In the genomic region with DNA sequence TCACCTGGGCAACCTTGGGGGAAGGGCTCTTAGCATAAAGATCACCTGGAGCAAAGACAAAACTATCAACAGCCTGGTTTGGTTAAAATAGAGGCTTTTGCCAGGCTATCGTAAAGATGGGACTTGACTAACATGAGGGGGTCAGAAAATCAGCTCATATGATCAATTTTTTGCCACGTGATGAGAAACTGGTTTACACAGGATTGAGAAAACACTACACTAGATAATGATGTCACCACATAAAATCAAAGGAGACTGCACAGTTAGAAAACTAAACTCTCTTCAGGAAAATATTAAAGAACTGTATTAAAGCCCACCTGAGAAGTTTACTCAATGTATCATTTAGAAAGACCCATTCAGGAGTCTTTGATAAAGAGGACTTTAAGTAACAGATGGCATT, we compare ENCODE assay signal across 7 mouse cellular contexts. TPM values are rescaled to one million over a fixed set of nuclear protein-coding genes. Genes with fewer than 3 reads are reported as not detected.
DNase-seq lines count a peak whose midpoint lies in the region; ATAC-seq and TF ChIP-seq lines count a peak whose summit lies in the region.

No protein-coding gene starts in this region.

- 41% methylated on average over 2 of the region's 2 CpGs for WGBS in lung, embryonic 14.5 days
- WGBS in forebrain, embryonic 10.5 days = 47% methylated on average over 2 of the region's 2 CpGs
- WGBS in limb, embryonic 10.5 days = 71% methylated on average over 2 of the region's 2 CpGs
- 56% methylated on average over 2 of the region's 2 CpGs for WGBS in neural tube, embryonic 14.5 days

- no peak overlapping the region for H3K27ac ChIP-seq in lung, embryonic 14.5 days (ENCODE audit: low read depth)
- no peak overlapping the region for H3K27ac ChIP-seq in forebrain, embryonic 10.5 days
- no peak overlapping the region for H3K27ac ChIP-seq in limb, embryonic 10.5 days
- no peak overlapping the region for H3K27ac ChIP-seq in neural tube, embryonic 14.5 days (ENCODE audit: low read depth, low read length)

- DNase-seq in lung, embryonic 14.5 days = no peak
- DNase-seq in lung, postnatal 14 days = no peak
- no peak for DNase-seq in forebrain, embryonic 10.5 days (ENCODE audit: extremely low spot score, low spot score)
- DNase-seq in limb, embryonic 10.5 days (ENCODE audit: low spot score) = no peak
- DNase-seq in Muller cell, postnatal 12 days (ENCODE audit: inconsistent ontology term) = no peak
- DNase-seq in testis, postnatal 10 days (ENCODE audit: low spot score) = no peak

- H3K4me2 ChIP-seq in lung, embryonic 14.5 days = peak overlapping the region; percentile 56
- peak overlapping the region; percentile 74 for H3K4me2 ChIP-seq in neural tube, embryonic 14.5 days (ENCODE audit: low read depth, low read length)

- no peaks in the 10 kb centered on the region for H3K27me3 ChIP-seq in lung, embryonic 14.5 days (ENCODE audit: insufficient read depth, low read length)
- H3K27me3 ChIP-seq in forebrain, embryonic 10.5 days (ENCODE audit: poor library complexity, severe bottlenecking) = no peaks in the 10 kb centered on the region
- H3K27me3 ChIP-seq in limb, embryonic 10.5 days (ENCODE audit: low read depth, poor library complexity, severe bottlenecking) = no peaks in the 10 kb centered on the region
- peaks cover 2% of the 10 kb centered on the region; the same call in 1 of the 2 replicates for H3K27me3 ChIP-seq in neural tube, embryonic 14.5 days (ENCODE audit: control insufficient read depth, insufficient read depth, low read length)

- H3K9ac ChIP-seq in lung, embryonic 14.5 days = peak overlapping the region; percentile 99
- no peak overlapping the region; the same call in 1 of the 2 replicates for H3K9ac ChIP-seq in neural tube, embryonic 14.5 days (replicated peaks; ENCODE audit: low read depth, low read length)

- peaks cover 5% of the 10 kb centered on the region; the same call in 1 of the 2 replicates for H3K4me1 ChIP-seq in lung, embryonic 14.5 days (ENCODE audit: insufficient read depth)
- peaks cover 12% of the 10 kb centered on the region for H3K4me1 ChIP-seq in forebrain, embryonic 10.5 days
- H3K4me1 ChIP-seq in limb, embryonic 10.5 days = peaks cover 12% of the 10 kb centered on the region
- peaks cover 8% of the 10 kb centered on the region for H3K4me1 ChIP-seq in neural tube, embryonic 14.5 days (ENCODE audit: control insufficient read depth, insufficient read depth, low read length)

- peak overlapping the region; percentile 92 for H3K4me3 ChIP-seq in lung, embryonic 14.5 days (ENCODE audit: low read depth, low read length)
- peak overlapping the region; percentile 76 for H3K4me3 ChIP-seq in forebrain, embryonic 10.5 days
- peak overlapping the region; percentile 90 for H3K4me3 ChIP-seq in limb, embryonic 10.5 days
- peak overlapping the region; percentile 94 for H3K4me3 ChIP-seq in neural tube, embryonic 14.5 days (ENCODE audit: low read depth, low read length)

- H3K36me3 ChIP-seq in lung, embryonic 14.5 days (ENCODE audit: insufficient read depth) = no peaks in the 10 kb centered on the region
- peaks cover 16% of the 10 kb centered on the region for H3K36me3 ChIP-seq in forebrain, embryonic 10.5 days (replicated peaks)
- peaks cover 15% of the 10 kb centered on the region for H3K36me3 ChIP-seq in limb, embryonic 10.5 days
- H3K36me3 ChIP-seq in neural tube, embryonic 14.5 days (ENCODE audit: control insufficient read depth, insufficient read depth, low read length) = no peaks in the 10 kb centered on the region

- TF ChIP-seq CTCF in lung, embryonic 14.5 days (IDR thresholded peaks at IDR 0.05; ENCODE audit: low read depth) = no peak

- ATAC-seq in lung, embryonic 14.5 days (ENCODE audit: insufficient read depth) = no peak
- no peak for ATAC-seq in neural tube, embryonic 14.5 days (ENCODE audit: low read depth)

- no peaks in the 10 kb centered on the region for H3K9me3 ChIP-seq in lung, embryonic 14.5 days (ENCODE audit: low read depth, low read length)
- H3K9me3 ChIP-seq in forebrain, embryonic 10.5 days = no peaks in the 10 kb centered on the region
- H3K9me3 ChIP-seq in limb, embryonic 10.5 days (replicated peaks) = no peaks in the 10 kb centered on the region
- no peaks in the 10 kb centered on the region for H3K9me3 ChIP-seq in neural tube, embryonic 14.5 days (ENCODE audit: control insufficient read depth, low read length)

RNA-seq across cellular contexts. Expression of gene Rnf11, which starts 9.4 kb away (rescaled TPM):
- polyA plus RNA-seq in lung, embryonic 14.5 days (2014; fragmentation: Nextera tagmentation; extraction: Ambion mirVana) = 54.6 and 54.7 TPM in 2 replicates
- polyA plus RNA-seq in forebrain, embryonic 10.5 days (2016; fragmentation: Nextera tagmentation; extraction: Ambion mirVana) = 20.6 and 21.0 TPM in 2 replicates
- polyA plus RNA-seq in limb, embryonic 10.5 days (2016; fragmentation: Nextera tagmentation; extraction: Ambion mirVana) = 17.8 and 21.5 TPM in 2 replicates
- 95.5 and 99.6 TPM in 2 replicates for polyA plus RNA-seq in neural tube, embryonic 14.5 days (2014; fragmentation: Nextera tagmentation; extraction: Ambion mirVana)

RNA-seq across cellular contexts. Expression of gene 4930522H14Rik, which starts 56.0 kb away (rescaled TPM):
- not detected in 2 replicates for polyA plus RNA-seq in lung, embryonic 14.5 days (2014; fragmentation: Nextera tagmentation; extraction: Ambion mirVana)
- polyA plus RNA-seq in forebrain, embryonic 10.5 days (2016; fragmentation: Nextera tagmentation; extraction: Ambion mirVana) = not detected in 2 replicates
- polyA plus RNA-seq in limb, embryonic 10.5 days (2016; fragmentation: Nextera tagmentation; extraction: Ambion mirVana) = not detected in 2 replicates
- not detected in 2 replicates for polyA plus RNA-seq in neural tube, embryonic 14.5 days (2014; fragmentation: Nextera tagmentation; extraction: Ambion mirVana)
